Mouse (Mus musculus) left cerebral cortex, postnatal 36 days (tissue): ENCODE results near the gene Vegfa. TPM values are rescaled to one million over a fixed set of nuclear protein-coding genes. Genes with fewer than 3 reads are reported as not detected.

Experiments used
- DNase-seq, 2 experiments: peaks; one replicate each; pipeline ENCODE4 v3.0.0; 2021 to 2022; ENCODE audit warnings: low spot score in 2 of 2, mixed read lengths in 1 of 2
- intact Hi-C: fragments of 180-260 bp; cut with DNase I; formaldehyde crosslinking; loops from one replicate; pipeline ENCODE4 v1.15.1; 2025
- total RNA-seq, 2 experiments: library from RNA; stranded (reverse); gene quantifications; 2 replicates each; pipeline ENCODE4 v1.2.3; 2021

The Vegfa gene
- total RNA-seq, 2 experiments from 2014 or later: 70.0 to 117 TPM

- intact Hi-C loops: no loop called here
These were observed 62.6 kb downstream of the Vegfa start for GRCm38 (mm10) chr17:45969596-45969995.

GRCm38 (mm10) chr17:45968341-45968740 is 63.8 kb downstream of the Vegfa start:
- intact Hi-C loops: no loop called here
- DNase-seq: no peak

More at GRCm38 (mm10) chr17:45969596-45969995, 62.6 kb downstream of the Vegfa start:
- no peak for DNase-seq

Other genes starting within 250 kb of the Vegfa start
- 10 to 100 TPM; 84.1 to 88.9 TPM for gene Mrps18a, start 78.6 kb upstream of the Vegfa start, total RNA-seq
- gene Rsph9, start 111.8 kb upstream of the Vegfa start, total RNA-seq: 10 to 100 TPM; 17.7 to 19.5 TPM
- gene Mad2l1bp, start 121.2 kb upstream of the Vegfa start, total RNA-seq: 10 to 100 TPM; 11.4 to 15.5 TPM
- gene Gtpbp2, start 128.7 kb upstream of the Vegfa start, total RNA-seq: 100 to 1,000 TPM in 1 of 2 experiments, 10 to 100 TPM in 1; 89.4 to 135 TPM
- 1 to 10 TPM; 6.3 to 7.1 TPM for gene Polh, start 170.3 kb upstream of the Vegfa start, total RNA-seq
- gene Xpo5, start 170.4 kb upstream of the Vegfa start, total RNA-seq: 10 to 100 TPM; 39.3 to 42.9 TPM
- 10 to 100 TPM; 36.3 to 38.8 TPM for gene Polr1c, start 215.7 kb upstream of the Vegfa start, total RNA-seq
- 10 to 100 TPM; 84.6 to 85.6 TPM for gene Yipf3, start 215.7 kb upstream of the Vegfa start, total RNA-seq
- gene Lrrc73, start 221.2 kb upstream of the Vegfa start, total RNA-seq: 10 to 100 TPM; 63.1 to 73.6 TPM